Mouse (Mus musculus) liver, embryonic 14.5 days (tissue): ENCODE results near the gene Fzd4.

ENCODE experiments used
- CTCF ChIP-seq: IDR thresholded peaks from 2 replicates; pipeline ENCODE4 v1.5.1; 2016; ENCODE audit warnings: antibody characterized with exemption, low read depth, control low read depth
- EP300 ChIP-seq: IDR thresholded peaks from 2 replicates; pipeline ENCODE4 v1.6.1; 2016; ENCODE audit warnings: antibody characterized with exemption, low read depth

GRCm38 (mm10) chr7:89396386-89396785 lies 7.8 kb upstream of the Fzd4 start:
- TF ChIP-seq EP300 (no peak), CTCF (no peak)
